Mouse (Mus musculus) lung, embryonic 16.5 days (tissue): ENCODE measurements around the gene Cnih4. TPM values are rescaled to one million over a fixed set of nuclear protein-coding genes. Genes with fewer than 3 reads are reported as not detected.

ENCODE experiments used
- polyA plus RNA-seq: library from polyadenylated mRNA; unstranded; fragments of >200 nt; fragmentation: Nextera tagmentation; extraction: Ambion mirVana; gene quantifications from 2 replicates; pipeline ENCODE4 v1.2.1, GENCODE M21; 2015

Cnih4 gene
- polyA plus RNA-seq, 1 experiment from 2014 or later, result 106 TPM

Other genes with a start within 250 kb of the Cnih4 start
- 80.7 and 84.3 TPM in 2 replicates for gene Pycr2, start 240.4 kb upstream of the Cnih4 start, polyA plus RNA-seq
- 1.5 and 1.6 TPM in 2 replicates for gene Lefty1, start 209.7 kb upstream of the Cnih4 start, polyA plus RNA-seq
- gene Tmem63a, start 202.3 kb upstream of the Cnih4 start, polyA plus RNA-seq, result 15.8 and 16.4 TPM in 2 replicates
- gene Ephx1, start 123.8 kb upstream of the Cnih4 start, polyA plus RNA-seq, result 11.8 and 12.8 TPM in 2 replicates
- gene 9130409I23Rik, start 93.5 kb upstream of the Cnih4 start, polyA plus RNA-seq, result not detected in 2 replicates
- gene Nvl, start 489 bp upstream of the Cnih4 start, polyA plus RNA-seq, result 30.5 and 33.0 TPM in 2 replicates
- gene Wdr26, start 67.3 kb downstream of the Cnih4 start, polyA plus RNA-seq, result 30.0 and 30.2 TPM in 2 replicates
- gene Cnih3, start 207.9 kb downstream of the Cnih4 start, polyA plus RNA-seq, result 0.08 TPM in 1 of 2 replicates, not detected in the other